Mouse (Mus musculus) gastrocnemius, postnatal 36 days (tissue): Measurements from ENCODE around the gene Vti1a. TPM values are rescaled to one million over a fixed set of nuclear protein-coding genes. Genes with fewer than 3 reads are reported as not detected.

Source experiments
- DNase-seq, 2 experiments: peaks; one replicate each; pipeline ENCODE4 v3.0.0; 2022
- intact Hi-C: fragments of 180-260 bp; cut with DNase I; formaldehyde crosslinking; loops from one replicate; pipeline ENCODE4 v1.15.1; 2025
- total RNA-seq, 2 experiments: library from RNA; stranded (reverse); gene quantifications; 2 replicates each; pipeline ENCODE4 v1.2.3; 2021

The Vti1a gene
- total RNA-seq, 2 experiments from 2014 or later: 16.3 to 16.7 TPM

DNA sequence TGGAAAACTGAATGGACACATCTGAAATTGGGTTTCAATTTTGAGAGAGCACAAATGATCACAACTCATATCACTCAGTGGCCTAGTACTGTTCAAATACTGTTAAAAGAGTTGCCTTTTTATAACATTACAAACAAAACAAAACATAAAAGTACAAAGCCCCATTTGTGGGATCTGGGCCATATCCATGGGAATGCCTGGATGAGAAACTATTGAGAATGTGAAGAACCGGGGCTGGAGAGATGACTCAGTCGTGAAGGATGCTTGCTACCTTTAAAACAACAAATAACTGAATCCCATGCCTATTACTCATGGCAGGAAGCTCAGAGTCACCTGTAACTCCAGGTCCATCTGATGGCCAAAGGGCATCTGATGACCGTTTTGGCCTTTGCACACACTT is 124.2 kb downstream of the Vti1a start:
- intact Hi-C loops: no loop called here
- DNase-seq: no peak

DNA sequence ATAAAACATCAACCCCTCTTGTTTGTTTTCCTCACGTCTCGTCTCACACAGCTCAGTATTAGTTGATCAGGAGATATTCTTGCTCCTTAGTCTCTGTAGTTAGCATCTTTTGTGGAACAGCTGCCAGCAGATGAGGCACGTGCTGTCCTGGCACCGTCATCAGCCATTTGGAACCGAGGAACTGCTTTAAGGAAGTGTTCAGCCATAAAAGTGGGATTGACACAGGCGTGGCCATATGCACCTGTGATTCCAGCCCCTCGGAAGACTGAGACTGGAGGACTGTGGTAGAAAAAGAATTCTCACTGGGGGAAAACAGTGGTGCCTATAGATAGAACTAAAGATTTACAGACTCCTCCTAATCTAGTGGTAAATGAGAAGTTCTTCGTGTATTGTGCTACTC is 127.5 kb downstream of the Vti1a start:
- intact Hi-C loops: no loop called here
- DNase-seq: no peak

GRCm38 (mm10) chr19:55449084-55449483 is 133.0 kb downstream of the Vti1a start:
- DNase-seq: no peak
- intact Hi-C loops: no loop called here

DNA sequence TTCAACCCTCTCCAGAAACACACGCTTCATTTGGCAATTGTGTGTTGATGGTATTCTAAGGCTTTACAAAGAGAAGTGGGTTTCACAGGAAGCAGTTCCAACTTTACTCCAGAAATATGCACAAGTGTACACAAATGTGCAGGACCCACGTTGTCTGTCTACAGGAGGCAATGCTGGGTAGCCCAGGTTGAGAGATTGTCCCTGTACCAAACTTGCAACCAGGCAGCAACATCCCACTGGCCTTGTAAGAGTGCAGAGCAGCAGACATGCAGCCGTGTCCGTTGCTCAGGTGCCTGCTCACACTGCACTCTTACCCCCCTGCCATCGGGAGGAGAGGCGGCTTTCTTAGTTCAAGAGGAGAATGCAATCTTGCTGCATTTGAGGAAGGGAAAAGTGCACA is 133.4 kb downstream of the Vti1a start:
- no peak for DNase-seq
- intact Hi-C loops: no loop called here

DNA sequence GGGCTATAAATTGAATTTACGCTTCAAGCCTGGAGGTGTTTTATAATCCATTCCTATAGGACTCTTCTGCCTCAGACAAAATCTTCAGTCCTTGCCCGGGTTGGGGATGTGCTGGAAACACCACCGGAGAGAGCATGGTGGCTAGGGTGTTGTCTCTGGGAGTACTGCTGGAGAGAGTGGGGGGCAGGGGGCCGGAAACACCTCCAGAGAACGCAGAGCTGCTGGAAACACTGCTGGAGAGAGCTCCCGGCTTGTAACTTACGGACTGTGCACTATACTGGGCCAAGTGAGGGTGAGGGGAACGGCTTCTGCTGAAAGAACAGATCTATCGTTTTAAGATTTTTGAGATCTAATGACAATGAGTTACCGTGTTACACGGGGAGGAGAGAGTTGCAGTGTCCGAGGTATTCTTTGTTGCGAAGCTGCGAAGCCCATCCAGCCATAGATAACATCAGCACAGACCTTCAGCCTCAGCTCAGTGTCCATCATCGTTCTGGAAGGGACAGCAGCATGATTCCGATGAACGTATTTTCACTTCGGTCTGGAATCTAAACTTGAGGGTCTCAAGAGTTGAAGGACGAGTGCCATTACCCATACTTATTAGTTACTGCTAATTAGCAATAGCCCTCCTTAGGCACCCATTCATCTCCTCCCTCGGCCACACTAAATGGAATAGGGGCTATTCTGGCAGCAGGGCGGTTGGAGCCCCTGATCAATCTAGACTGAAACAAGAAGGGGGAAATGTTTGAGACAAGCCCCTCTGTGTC is 140.4 kb downstream of the Vti1a start:
- intact Hi-C loops: no loop called here
- DNase-seq: no peak

DNA sequence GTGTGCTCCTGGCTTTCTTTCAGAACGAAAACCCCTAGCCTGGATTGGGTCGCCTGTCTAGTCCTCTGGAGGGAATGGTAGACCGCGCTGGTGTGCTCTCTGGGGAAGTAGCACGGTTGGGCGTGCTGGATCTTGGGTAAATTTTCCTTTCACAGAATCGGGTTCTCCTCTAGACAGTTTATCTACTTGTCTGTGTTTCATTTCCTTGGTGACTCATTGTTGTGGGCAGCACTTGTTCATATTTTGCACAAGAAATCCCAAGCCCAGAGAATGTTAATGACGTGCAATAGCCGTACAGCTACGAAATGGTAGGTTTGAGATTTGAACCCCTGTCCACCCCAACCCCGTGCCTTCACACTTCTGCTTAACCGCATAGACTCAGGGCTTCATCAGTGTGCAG is 145.9 kb downstream of the Vti1a start:
- intact Hi-C loops: no loop called here

DNA sequence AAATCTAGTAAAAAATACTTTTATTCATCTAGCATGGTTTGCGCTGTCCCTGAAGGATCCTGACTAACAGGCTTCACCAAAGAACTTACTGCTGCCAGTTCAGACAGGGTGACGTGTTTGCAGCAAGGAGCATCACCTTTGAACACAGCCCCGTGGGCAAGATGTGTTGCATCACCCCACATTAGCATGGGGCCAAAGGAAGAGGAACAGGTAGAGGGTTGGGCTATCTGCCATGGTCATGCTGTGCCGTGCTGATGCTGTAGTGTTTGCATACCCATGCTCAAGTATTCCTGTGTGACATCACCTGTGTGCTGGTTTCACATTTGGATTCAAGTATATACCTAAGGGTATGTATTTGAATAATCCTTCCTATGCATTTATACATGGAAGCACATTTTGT is 147.6 kb downstream of the Vti1a start:
- intact Hi-C loops: no loop called here
- no peak for DNase-seq

More for the DNA sequence above, 145.9 kb downstream of the Vti1a start:
- no peak for DNase-seq

- DNase-seq: no peak
- intact Hi-C loops: no loop called here
These were observed 153.4 kb downstream of the Vti1a start for GRCm38 (mm10) chr19:55469301-55470051.

GRCm38 (mm10) chr19:55472582-55472981 is 156.5 kb downstream of the Vti1a start:
- intact Hi-C loops: no loop called here
- no peak for DNase-seq

GRCm38 (mm10) chr19:55474225-55474624 is 158.1 kb downstream of the Vti1a start:
- intact Hi-C loops: no loop called here
- no peak for DNase-seq

DNA sequence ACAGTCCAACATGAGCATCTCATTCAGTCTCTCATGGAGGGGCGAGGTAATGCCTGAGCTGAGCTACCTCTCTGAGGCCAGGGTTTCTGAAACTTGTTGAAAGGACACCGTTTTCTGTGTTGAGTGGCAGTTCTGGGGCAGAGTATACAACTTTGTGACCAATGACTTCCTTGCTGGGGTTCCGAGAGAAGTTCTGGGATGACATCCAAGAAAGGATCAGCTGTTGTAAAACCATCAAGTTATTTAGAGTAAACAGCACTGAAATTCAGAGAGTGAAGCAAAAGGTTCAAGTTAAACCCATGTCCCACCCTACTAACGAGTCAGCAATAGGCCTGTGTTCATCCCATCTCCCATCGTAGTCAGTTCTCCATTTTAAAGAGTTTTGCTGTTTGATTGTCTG is 164.4 kb downstream of the Vti1a start:
- intact Hi-C loops: no loop called here
- DNase-seq: no peak

GRCm38 (mm10) chr19:55481308-55481707 is 165.2 kb downstream of the Vti1a start:
- no peak for DNase-seq
- intact Hi-C loops: no loop called here

GRCm38 (mm10) chr19:55483526-55483925 is 167.4 kb downstream of the Vti1a start:
- intact Hi-C loops: no loop called here
- no peak for DNase-seq

DNA sequence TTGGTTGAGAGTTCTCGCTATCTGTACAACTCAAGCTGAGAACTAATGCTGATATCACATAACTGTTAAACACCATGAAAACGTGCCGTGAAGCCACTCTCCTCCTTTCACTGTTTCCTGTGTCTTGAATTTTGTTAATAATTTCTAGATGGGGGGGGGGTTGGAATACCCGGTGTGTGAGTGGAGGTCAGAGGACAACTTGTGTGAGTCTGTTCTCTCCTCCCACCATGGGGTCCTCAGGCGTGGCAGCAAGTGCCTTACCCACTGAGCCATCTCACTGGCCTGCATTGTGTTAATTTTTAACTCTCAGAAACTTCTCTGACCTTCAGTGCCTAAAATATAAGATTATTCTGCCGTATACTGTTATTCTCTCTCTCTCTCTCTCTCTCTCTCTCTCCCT is 168.5 kb downstream of the Vti1a start:
- intact Hi-C loops: no loop called here

GRCm38 (mm10) chr19:55486473-55486872 is 170.4 kb downstream of the Vti1a start:
- intact Hi-C loops: no loop called here
- DNase-seq: no peak

More for the DNA sequence above, 168.5 kb downstream of the Vti1a start:
- DNase-seq: no peak

- intact Hi-C loops: no loop called here
- no peak for DNase-seq
These were observed 175.3 kb downstream of the Vti1a start for GRCm38 (mm10) chr19:55491126-55492076.

DNA sequence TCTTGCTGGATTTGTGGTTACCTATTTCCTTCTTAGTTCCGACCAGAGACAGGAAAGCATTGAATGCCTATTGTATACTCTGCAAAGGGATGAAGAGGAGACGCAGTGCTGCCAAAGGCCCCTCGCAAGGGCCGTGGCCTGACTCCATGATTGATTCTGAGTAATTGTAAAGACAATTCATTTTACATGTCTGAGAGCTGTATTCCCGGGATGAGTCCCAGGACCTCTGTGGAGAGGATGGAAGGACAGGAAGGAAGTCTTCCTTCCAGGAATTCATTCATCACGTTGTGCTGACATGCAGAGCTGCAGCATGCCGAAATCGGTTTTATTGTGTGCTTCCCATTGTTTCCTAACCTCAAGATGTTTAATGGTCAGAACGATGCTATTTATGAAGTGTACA is 180.2 kb downstream of the Vti1a start:
- intact Hi-C loops: no loop called here
- DNase-seq: no peak

GRCm38 (mm10) chr19:55499179-55499863 is 183.2 kb downstream of the Vti1a start:
- DNase-seq: no peak
- intact Hi-C loops: no loop called here

- DNase-seq: no peak
- intact Hi-C loops: no loop called here
These were observed 185.9 kb downstream of the Vti1a start for GRCm38 (mm10) chr19:55501985-55502384.

DNA sequence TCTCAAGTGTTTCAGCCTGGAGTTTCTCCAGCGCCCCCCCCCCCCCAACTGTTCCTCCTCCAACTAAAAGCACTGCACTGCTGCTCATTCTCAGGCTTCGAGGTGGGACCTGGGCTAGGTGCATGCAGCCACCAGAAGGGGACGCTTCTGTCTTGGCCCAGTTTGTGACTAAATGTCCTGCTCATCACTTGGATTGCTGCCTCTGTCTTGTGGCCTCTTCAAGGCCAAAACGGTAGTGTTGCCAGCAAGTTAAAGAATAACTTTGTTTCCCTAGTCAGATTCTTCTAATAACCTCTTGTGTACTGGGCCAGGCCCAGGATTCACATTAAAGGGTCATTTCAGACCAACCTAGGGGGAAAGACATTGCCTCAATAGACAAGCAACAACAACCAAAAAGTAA is 187.7 kb downstream of the Vti1a start:
- DNase-seq: no peak
- intact Hi-C loops: no loop called here
